Mouse (Mus musculus) heart, adult 2 months (tissue): Measurements from ENCODE around the gene Tunar. TPM values are rescaled to one million over a fixed set of nuclear protein-coding genes. Genes with fewer than 3 reads are reported as not detected.
A peak's percentile ranks its signal among the peaks of the same experiment; 100 is the strongest.

Experiments used
- DNase-seq, 2 experiments: peaks; one replicate each; pipeline ENCODE4 v3.0.0; 2021
- H3K27ac ChIP-seq: fragments of 200-600 bp; 2 replicates; pipeline ENCODE4 v1.8.1; 2022
- H3K27me3 ChIP-seq: fragments of 200-500 bp; 2 replicates; pipeline ENCODE4 v1.6.1; 2012; ENCODE audit warnings: mild to moderate bottlenecking, low read length, inconsistent platforms, mixed read lengths; ENCODE audit not compliant: control insufficient read depth, insufficient read depth
- H3K36me3 ChIP-seq: fragments of 200-500 bp; 2 replicates; pipeline ENCODE4 v1.6.1; 2012; ENCODE audit warnings: low read length, inconsistent platforms; ENCODE audit not compliant: control insufficient read depth, insufficient read depth
- H3K4me1 ChIP-seq: fragments of 200-500 bp; 2 replicates; pipeline ENCODE4 v1.6.1; 2011; ENCODE audit warnings: low read length; ENCODE audit not compliant: control insufficient read depth, insufficient read depth
- H3K4me3 ChIP-seq: fragments of 200-600 bp; 2 replicates; pipeline ENCODE4 v1.8.1; 2022
- H3K79me2 ChIP-seq: fragments of 200-500 bp; replicated peaks from 2 replicates; pipeline ENCODE4 v1.6.1; 2012; ENCODE audit warnings: mild to moderate bottlenecking, inconsistent platforms, low read length, moderate library complexity, mixed read lengths; ENCODE audit not compliant: control insufficient read depth, insufficient read depth
- H3K9ac ChIP-seq: fragments of 200-500 bp; 2 replicates; pipeline ENCODE4 v1.6.1; 2012; ENCODE audit warnings: low read depth, mild to moderate bottlenecking, control low read depth, inconsistent platforms, low read length, mixed read lengths
- CTCF ChIP-seq: fragments of 200-600 bp; IDR thresholded peaks from 2 replicates; pipeline ENCODE4 v1.8.1; 2022; ENCODE audit warnings: antibody characterized with exemption, mild to moderate bottlenecking, moderate library complexity
- EP300 ChIP-seq: fragments of 200-500 bp; IDR thresholded peaks from 2 replicates; pipeline ENCODE4 v1.6.1; 2011; ENCODE audit warnings: low read depth, low read length, control low read depth; ENCODE audit not compliant: insufficient read depth
- POLR2A ChIP-seq: fragments of 200-500 bp; IDR thresholded peaks from 2 replicates; pipeline ENCODE4 v1.6.1; 2011; ENCODE audit warnings: mild to moderate bottlenecking, low read depth, low read length, control low read depth; ENCODE audit not compliant: insufficient read depth
- WGBS: fragments of 180-500 bp; shearing (Covaris S2); methylation state at CpG from one replicate; pipeline ENCODE4 v1.1.7; 2018; 5-methylcytosine and 5-hydroxymethylcytosine counted together
- intact Hi-C: fragments of 180-260 bp; cut with DNase I; formaldehyde crosslinking; loops from one replicate; pipeline ENCODE4 v1.15.1; 2025
- polyA plus RNA-seq: library from polyadenylated mRNA; depleted of rRNA; stranded (reverse); fragments of >200 nt; gene quantifications from 2 replicates; pipeline ENCODE4 v1.2.3, GENCODE M21; 2012
- total RNA-seq, 2 experiments: library from RNA; stranded (reverse); gene quantifications; 2 replicates each; pipeline ENCODE4 v1.2.3; 2021

Tunar gene
- total and polyA plus RNA-seq, 3 experiments = 0.09 to 0.10 TPM; not detected in 1

- no peaks in the 10 kb centered on the region for H3K36me3 ChIP-seq
- H3K4me3 ChIP-seq = no peak overlapping the region
- DNase-seq = no peak
- H3K27ac ChIP-seq = no peak overlapping the region
- 76% methylated on average over 8 of the region's 8 CpGs for WGBS
- no peaks in the 10 kb centered on the region for H3K4me1 ChIP-seq
- H3K79me2 ChIP-seq = no peaks in the 10 kb centered on the region
- H3K9ac ChIP-seq = no peak overlapping the region
- intact Hi-C loops = no loop called here
- no peaks in the 10 kb centered on the region for H3K27me3 ChIP-seq
- no peak for TF ChIP-seq EP300
- TF ChIP-seq CTCF = no peak
- no peak for TF ChIP-seq POLR2A
Observed at GRCm38 (mm10) chr12:105374564-105374963, 40.9 kb downstream of the Tunar start.

GRCm38 (mm10) chr12:105376976-105377375, 43.3 kb downstream of the Tunar start:
- Histone ChIP-seq H3K4me1 (no peaks in the 10 kb centered on the region), H3K36me3 (no peaks in the 10 kb centered on the region), H3K27me3 (no peaks in the 10 kb centered on the region; the same call in 1 of the 2 replicates), H3K9ac (no peak overlapping the region), H3K79me2 (no peaks in the 10 kb centered on the region), H3K27ac (no peak overlapping the region), H3K4me3 (no peak overlapping the region)
- peak; percentile 28 to 44 for DNase-seq
- 0 out of 2 replicates have a peak, but pooled peaks have one; percentile 72 for TF ChIP-seq EP300
- no peak for TF ChIP-seq CTCF
- intact Hi-C loops = no loop called here
- 43% methylated on average over 12 of the region's 12 CpGs for WGBS

- WGBS = 44% methylated on average over 7 of the region's 7 CpGs
- intact Hi-C loops = no loop called here
- TF ChIP-seq EP300 (no peak), CTCF (no peak), POLR2A (no peak)
- no peak overlapping the region for H3K9ac ChIP-seq
- peaks cover 3% of the 10 kb centered on the region; the same call in 1 of the 2 replicates for H3K27me3 ChIP-seq
- H3K4me3 ChIP-seq = no peak overlapping the region
- DNase-seq = no peak
- no peaks in the 10 kb centered on the region for H3K36me3 ChIP-seq
- H3K27ac ChIP-seq = no peak overlapping the region
- H3K79me2 ChIP-seq = no peaks in the 10 kb centered on the region
- H3K4me1 ChIP-seq = no peaks in the 10 kb centered on the region
Observed at GRCm38 (mm10) chr12:105382733-105383132, 49.1 kb downstream of the Tunar start.

- no peak for DNase-seq
- Histone ChIP-seq H3K27me3 (peaks cover 2% of the 10 kb centered on the region; the same call in 1 of the 2 replicates), H3K36me3 (no peaks in the 10 kb centered on the region), H3K27ac (no peak overlapping the region), H3K4me1 (no peaks in the 10 kb centered on the region), H3K79me2 (no peaks in the 10 kb centered on the region), H3K4me3 (no peak overlapping the region), H3K9ac (no peak overlapping the region)
- no peak for TF ChIP-seq CTCF
- no peak for TF ChIP-seq EP300
- no peak for TF ChIP-seq POLR2A
- WGBS = 82% methylated on average over 7 of the region's 7 CpGs
- intact Hi-C loops = no loop called here
Observed at GRCm38 (mm10) chr12:105394671-105395070, 61.0 kb downstream of the Tunar start.

GRCm38 (mm10) chr12:105398172-105398571, 64.5 kb downstream of the Tunar start:
- Histone ChIP-seq H3K4me1 (no peaks in the 10 kb centered on the region), H3K27ac (no peak overlapping the region), H3K27me3 (peaks cover 2% of the 10 kb centered on the region; the same call in 1 of the 2 replicates), H3K36me3 (no peaks in the 10 kb centered on the region), H3K4me3 (no peak overlapping the region), H3K79me2 (no peaks in the 10 kb centered on the region), H3K9ac (no peak overlapping the region)
- 64% methylated on average over 5 of the region's 5 CpGs for WGBS
- intact Hi-C loops = no loop called here
- DNase-seq = no peak
- TF ChIP-seq POLR2A (no peak), EP300 (no peak), CTCF (no peak)

- DNase-seq = no peak
- Histone ChIP-seq H3K27ac (no peak overlapping the region), H3K4me1 (no peaks in the 10 kb centered on the region), H3K36me3 (no peaks in the 10 kb centered on the region), H3K79me2 (no peaks in the 10 kb centered on the region), H3K4me3 (no peak overlapping the region), H3K9ac (no peak overlapping the region), H3K27me3 (peaks cover 4% of the 10 kb centered on the region; the same call in 1 of the 2 replicates)
- WGBS = 73% methylated on average over 5 of the region's 5 CpGs
- intact Hi-C loops = no loop called here
- no peak for TF ChIP-seq EP300
- no peak for TF ChIP-seq CTCF
- no peak for TF ChIP-seq POLR2A
Observed at GRCm38 (mm10) chr12:105403742-105404141, 70.1 kb downstream of the Tunar start.
